Mouse (Mus musculus) neutrophil, adult 65 days (primary cell): ENCODE results near the gene Fmc1. TPM values are rescaled to one million over a fixed set of nuclear protein-coding genes. Genes with fewer than 3 reads are reported as not detected.

Source experiments
- total RNA-seq: library from RNA; stranded (reverse); gene quantifications from 2 replicates; pipeline ENCODE4 v1.2.4, GENCODE M21; 2023

Gene Fmc1
- 14.5 and 17.5 TPM in 2 replicates for total RNA-seq

GRCm38 (mm10) chr6:38533428-38534405, at the start of gene Fmc1:
TSS of gene Fmc1 (plus strand) at chr6:38533502.

DNA sequence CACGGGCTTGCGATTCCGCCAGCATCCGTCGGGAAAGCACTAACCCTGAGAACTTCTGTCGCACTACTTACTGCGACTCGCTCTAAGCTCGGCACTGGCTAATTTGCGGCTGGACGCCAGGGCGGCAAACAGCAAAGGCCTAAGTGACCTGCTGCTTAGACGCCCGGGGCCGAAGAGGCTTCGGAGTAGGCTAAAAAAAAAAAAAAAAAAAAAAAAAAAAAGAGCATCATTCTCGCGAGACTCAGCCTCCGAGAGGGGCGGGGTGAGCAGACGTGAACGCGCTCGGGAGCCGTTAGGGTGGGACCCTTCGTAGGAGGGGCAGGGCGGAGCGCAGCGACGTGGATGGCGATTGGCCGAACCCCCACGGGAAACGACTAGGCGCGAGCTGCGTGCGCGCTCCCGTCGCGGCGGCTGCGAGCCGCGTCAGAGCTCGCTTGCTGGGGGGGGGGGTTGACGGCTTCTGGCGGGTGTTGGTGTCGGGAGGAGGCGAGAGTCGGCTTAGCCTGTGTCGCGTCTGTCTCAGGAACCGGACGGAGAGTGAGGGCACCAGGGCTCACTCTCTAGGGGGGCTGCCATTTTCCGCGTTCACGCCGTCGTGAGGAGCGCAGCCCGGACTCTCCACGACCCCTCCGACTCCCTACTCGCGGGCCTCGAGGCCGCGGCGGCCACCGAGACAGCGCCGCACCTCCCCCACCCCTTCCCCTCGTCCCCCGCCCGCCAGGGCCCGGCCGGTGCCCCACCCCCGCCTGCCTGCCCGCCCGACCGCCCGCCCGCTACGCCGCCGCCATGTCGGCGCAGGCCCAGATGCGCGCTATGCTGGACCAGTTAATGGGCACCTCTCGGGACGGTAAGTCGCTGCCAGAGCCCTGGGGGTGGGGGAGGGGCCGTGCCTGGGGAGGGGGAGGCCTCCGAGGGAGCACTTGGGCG, 18.0 kb downstream of the Fmc1 start, which contains the start of gene Luc7l2:
Luc7l2 (plus strand) TSS at position 273 of the 927 bp plus-strand sequence.

Other genes starting within 250 kb of the Fmc1 start
- 0.93 and 1.5 TPM in 2 replicates for gene Zc3hav1l, start 234.2 kb upstream of the Fmc1 start, total RNA-seq
- 123 and 149 TPM in 2 replicates for gene Zc3hav1, start 178.9 kb upstream of the Fmc1 start, total RNA-seq
- 0.09 and 0.32 TPM in 2 replicates for gene Ttc26, start 152.0 kb upstream of the Fmc1 start, total RNA-seq
- 18.9 and 30.8 TPM in 2 replicates for gene Ubn2, start 99.6 kb upstream of the Fmc1 start, total RNA-seq
- 312 and 446 TPM in 2 replicates for gene Luc7l2, start 17.8 kb downstream of the Fmc1 start, total RNA-seq
- 0.13 TPM in 1 of 2 replicates, not detected in the other for gene Klrg2, start 103.7 kb downstream of the Fmc1 start, total RNA-seq
- not detected in 2 replicates for gene Clec2l, start 129.6 kb downstream of the Fmc1 start, total RNA-seq